Mouse (Mus musculus) liver, adult 2 months (tissue): ENCODE data around the gene Ano6. TPM values are rescaled to one million over a fixed set of nuclear protein-coding genes. Genes with fewer than 3 reads are reported as not detected.

Experiments
- DNase-seq: peaks from one replicate; pipeline ENCODE4 v3.0.0-alpha.2; 2011; ENCODE audit warnings: low read depth, low spot score; ENCODE audit errors: extremely low read depth
- H3K27ac ChIP-seq: fragments of 200-500 bp; replicated peaks from 2 replicates; pipeline ENCODE4 v1.5.1; 2012; ENCODE audit warnings: low read depth, mild to moderate bottlenecking, control low read depth, inconsistent platforms, low read length; ENCODE audit not compliant: insufficient read depth
- H3K27me3 ChIP-seq: fragments of 200-500 bp; 2 replicates; pipeline ENCODE4 v1.6.1; 2012; ENCODE audit warnings: mild to moderate bottlenecking, moderate library complexity, low read length, inconsistent platforms; ENCODE audit not compliant: control insufficient read depth, insufficient read depth
- H3K36me3 ChIP-seq: fragments of 200-500 bp; 2 replicates; pipeline ENCODE4 v1.6.1; 2012; ENCODE audit warnings: low read length, inconsistent platforms; ENCODE audit not compliant: control insufficient read depth, insufficient read depth
- H3K4me1 ChIP-seq: fragments of 200-500 bp; 2 replicates; pipeline ENCODE4 v1.6.1; 2011; ENCODE audit warnings: low read length; ENCODE audit not compliant: control insufficient read depth, insufficient read depth
- H3K4me3 ChIP-seq: fragments of 200-500 bp; 2 replicates; pipeline ENCODE4 v1.5.1; 2011; ENCODE audit warnings: low read depth, mild to moderate bottlenecking, control low read depth, low read length, moderate library complexity; ENCODE audit not compliant: insufficient read depth
- H3K79me2 ChIP-seq: fragments of 200-500 bp; 2 replicates; pipeline ENCODE4 v1.6.1; 2012; ENCODE audit warnings: inconsistent platforms, mild to moderate bottlenecking, low read length, moderate library complexity; ENCODE audit not compliant: control insufficient read depth, insufficient read depth
- H3K9ac ChIP-seq: fragments of 200-500 bp; 2 replicates; pipeline ENCODE4 v1.6.1; 2012; ENCODE audit warnings: low read depth, mild to moderate bottlenecking, control low read depth, inconsistent platforms, low read length
- CTCF ChIP-seq: fragments of 200-500 bp; IDR thresholded peaks from 2 replicates; pipeline ENCODE4 v1.5.1; 2011; ENCODE audit warnings: low read depth, low read length, control low read depth
- POLR2A ChIP-seq: fragments of 200-500 bp; IDR thresholded peaks from 2 replicates; pipeline ENCODE4 v1.6.1; 2011; ENCODE audit warnings: low read length, control low read depth; ENCODE audit not compliant: insufficient read depth; ENCODE audit errors: extremely low read depth
- WGBS: fragments of 180-500 bp; shearing (Covaris S2); methylation state at CpG from one replicate; pipeline ENCODE4 v1.1.7; 2018; 5-methylcytosine and 5-hydroxymethylcytosine counted together
- polyA plus RNA-seq: library from polyadenylated mRNA; depleted of rRNA; stranded (reverse); fragments of >200 nt; gene quantifications from 2 replicates; pipeline ENCODE4 v1.2.3, GENCODE M21; 2012
- total RNA-seq: library from RNA; depleted of rRNA; stranded (reverse); fragments of >200 nt; gene quantifications from 2 replicates; pipeline ENCODE4 v1.2.3, GENCODE M21; 2014

Ano6 gene
- total and polyA plus RNA-seq, 2 experiments = 3.3 to 4.1 TPM

DNA sequence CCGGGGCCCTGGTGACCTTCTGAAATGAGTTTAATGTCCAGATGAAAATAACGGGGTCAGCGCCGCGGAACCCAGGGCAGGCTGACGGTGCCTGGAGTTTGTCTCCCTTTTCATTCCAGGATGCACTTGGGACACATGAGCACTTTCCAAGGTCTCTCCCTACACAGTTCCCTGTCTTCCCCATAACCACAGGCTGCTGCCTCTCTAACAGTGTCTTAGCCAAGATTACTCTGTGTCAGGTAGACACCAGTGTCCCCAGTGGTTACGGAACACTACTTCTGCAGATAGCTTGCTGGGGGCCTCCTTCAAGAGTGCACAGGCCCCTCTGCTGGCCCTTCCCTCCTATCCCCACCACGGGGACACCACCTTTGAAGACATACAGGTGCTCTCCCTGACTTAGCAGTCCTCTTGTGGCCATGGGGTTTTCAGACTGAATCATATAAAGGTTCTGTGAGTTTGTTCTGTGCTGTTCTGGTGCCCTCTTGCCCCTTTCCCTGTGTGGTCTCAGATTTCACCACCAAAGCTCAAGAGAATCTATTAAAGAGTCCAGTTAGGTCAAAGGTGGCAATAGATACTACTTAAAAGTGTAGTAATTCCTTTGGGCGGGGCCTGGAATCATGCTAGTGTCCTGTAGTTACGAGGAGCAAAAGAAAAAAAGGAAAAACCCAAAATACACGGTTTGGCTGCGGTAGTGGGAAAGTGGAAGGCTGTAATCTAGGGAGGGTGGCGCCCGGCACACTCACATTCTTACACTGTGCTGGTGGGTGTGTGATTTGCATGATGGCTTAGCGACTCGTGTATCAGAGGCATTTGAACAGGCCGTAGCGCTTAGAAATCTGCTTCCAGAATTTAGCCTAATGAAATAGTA is 95.5 kb downstream of the Ano6 start:
- H3K4me1 ChIP-seq = peaks cover 22% of the 10 kb centered on the region

DNA sequence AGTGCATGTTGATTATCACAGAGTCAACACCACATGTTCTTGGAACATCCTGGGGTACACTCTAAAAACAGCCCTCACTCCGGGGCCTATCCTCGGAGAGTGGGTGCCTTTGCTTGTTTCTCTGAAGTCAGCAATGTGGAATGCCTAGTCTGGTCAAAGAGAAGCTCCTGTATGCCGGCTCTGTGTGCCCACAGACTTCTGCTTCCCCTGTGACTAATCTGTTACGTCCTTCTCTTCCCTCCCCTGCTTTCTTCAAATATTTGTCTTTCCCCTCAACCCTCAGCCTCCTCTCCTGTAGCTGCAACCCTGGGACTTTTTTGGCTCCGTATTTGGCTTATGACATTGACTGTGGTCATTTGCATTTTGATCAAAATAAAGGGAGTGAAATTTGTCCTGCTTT is 96.7 kb downstream of the Ano6 start:
- Histone ChIP-seq H3K27me3 (no peaks in the 10 kb centered on the region), H3K36me3 (no peaks in the 10 kb centered on the region), H3K79me2 (no peaks in the 10 kb centered on the region), H3K27ac (peak overlapping the region; percentile 70), H3K4me1 (peaks cover 18% of the 10 kb centered on the region), H3K4me3 (no peak overlapping the region), H3K9ac (no peak overlapping the region)
- TF ChIP-seq CTCF (no peak), POLR2A (no peak)
- peak; percentile 84 for DNase-seq
- 13% methylated on average over 5 of the region's 5 CpGs for WGBS

More for the DNA sequence above, 95.5 kb downstream of the Ano6 start:
- peak; percentile 77 for DNase-seq
- Histone ChIP-seq H3K4me3 (no peak overlapping the region), H3K79me2 (no peaks in the 10 kb centered on the region), H3K9ac (0 out of 2 replicates have a peak overlapping the region, but pooled peaks have one; percentile 9), H3K36me3 (no peaks in the 10 kb centered on the region), H3K27ac (peak overlapping the region; percentile 68), H3K27me3 (no peaks in the 10 kb centered on the region)
- TF ChIP-seq POLR2A = no peak
- no peak for TF ChIP-seq CTCF
- 38% methylated on average over 18 of the region's 18 CpGs for WGBS

DNA sequence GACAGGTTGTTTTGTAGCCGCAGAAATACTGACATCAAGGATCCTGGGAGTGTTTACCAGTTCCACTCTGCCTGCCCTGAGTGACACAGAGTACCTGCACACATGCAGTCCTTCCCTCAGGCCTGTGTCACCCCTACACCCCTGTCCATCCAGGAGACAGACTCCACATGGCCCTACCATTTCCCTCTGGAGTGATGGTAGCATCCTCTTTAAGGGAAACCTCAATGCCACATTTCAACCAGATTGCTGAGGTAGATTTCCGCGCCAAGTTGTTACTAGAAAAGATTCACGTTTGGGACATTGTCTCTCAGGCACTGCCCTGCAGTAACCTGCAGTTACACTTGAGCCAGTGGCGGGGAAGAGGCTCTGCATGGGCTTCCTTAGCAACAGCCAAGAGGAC is 97.9 kb downstream of the Ano6 start:
- Histone ChIP-seq H3K27ac (no peak overlapping the region), H3K27me3 (no peaks in the 10 kb centered on the region), H3K36me3 (no peaks in the 10 kb centered on the region), H3K79me2 (no peaks in the 10 kb centered on the region), H3K4me1 (peaks cover 14% of the 10 kb centered on the region), H3K4me3 (no peak overlapping the region), H3K9ac (no peak overlapping the region)
- DNase-seq = no peak
- no peak for TF ChIP-seq CTCF
- no peak for TF ChIP-seq POLR2A
- 80% methylated on average over 5 of the region's 5 CpGs for WGBS

GRCm38 (mm10) chr15:95890368-95890767 is 99.7 kb downstream of the Ano6 start:
- Histone ChIP-seq H3K9ac (no peak overlapping the region), H3K4me3 (no peak overlapping the region), H3K27ac (no peak overlapping the region), H3K27me3 (no peaks in the 10 kb centered on the region), H3K4me1 (peaks cover 14% of the 10 kb centered on the region), H3K79me2 (no peaks in the 10 kb centered on the region), H3K36me3 (no peaks in the 10 kb centered on the region)
- no peak for TF ChIP-seq POLR2A
- no peak for TF ChIP-seq CTCF
- WGBS = 98% methylated on average over 5 of the region's 5 CpGs
- no peak for DNase-seq

- 83% methylated on average over 4 of the region's 4 CpGs for WGBS
- Histone ChIP-seq H3K27ac (no peak overlapping the region), H3K4me3 (no peak overlapping the region), H3K36me3 (no peaks in the 10 kb centered on the region), H3K4me1 (peaks cover 6% of the 10 kb centered on the region; the same call in 1 of the 2 replicates), H3K27me3 (no peaks in the 10 kb centered on the region), H3K9ac (no peak overlapping the region), H3K79me2 (no peaks in the 10 kb centered on the region)
- no peak for TF ChIP-seq POLR2A
- no peak for TF ChIP-seq CTCF
- no peak for DNase-seq
These were observed 101.5 kb downstream of the Ano6 start for GRCm38 (mm10) chr15:95892171-95892570.

GRCm38 (mm10) chr15:95892929-95893328 is 102.3 kb downstream of the Ano6 start:
- Histone ChIP-seq H3K27ac (no peak overlapping the region), H3K4me3 (no peak overlapping the region), H3K4me1 (peaks cover 6% of the 10 kb centered on the region; the same call in 1 of the 2 replicates), H3K36me3 (no peaks in the 10 kb centered on the region), H3K27me3 (no peaks in the 10 kb centered on the region), H3K79me2 (no peaks in the 10 kb centered on the region), H3K9ac (no peak overlapping the region)
- TF ChIP-seq POLR2A = no peak
- no peak for TF ChIP-seq CTCF
- no peak for DNase-seq
- WGBS = 90% methylated on average over 10 of the region's 10 CpGs
